Mouse (Mus musculus): Measurements from ENCODE around the gene Slc20a1.

GRCm38 (mm10) chr2:129232023-129232422 lies 33.5 kb downstream of the Slc20a1 start:
- TF ChIP-seq CTCF (IDR thresholded peaks at IDR 0.05) = no peak
- TF ChIP-seq EP300 (IDR thresholded peaks at IDR 0.05) = no peak
